Mouse (Mus musculus): ENCODE data around the gene Krt72. TPM values are rescaled to one million over a fixed set of nuclear protein-coding genes. Genes with fewer than 3 reads are reported as not detected.

Krt72 gene
- not detected in 2 replicates for polyA plus RNA-seq (2015; fragmentation: Nextera tagmentation; extraction: Ambion mirVana)

- H3K4me3 ChIP-seq (ENCODE audit: low read depth, low read length) = no peak within 1 kb of the TSS
- TF ChIP-seq CTCF (IDR thresholded peaks at IDR 0.05; ENCODE audit: low read depth) = no peak
- TF ChIP-seq EP300 (optimal IDR thresholded peaks at IDR 0.05) = no peak
- ATAC-seq (ENCODE audit: low FRiP score, low TSS enrichment) = no peak
- no peaks in the 10 kb centered on the region for H3K36me3 ChIP-seq (ENCODE audit: control insufficient read depth, insufficient read depth, low read length)
- no peak within 1 kb of the TSS for H3K27ac ChIP-seq (replicated peaks)
- no peak within 1 kb of the TSS for H3K9ac ChIP-seq (ENCODE audit: low read length)
- H3K27me3 ChIP-seq (ENCODE audit: control insufficient read depth, insufficient read depth, low read length) = no peaks in the 10 kb centered on the region
- H3K4me1 ChIP-seq (replicated peaks; ENCODE audit: control insufficient read depth, insufficient read depth) = no peaks in the 10 kb centered on the region
- WGBS = 92% methylated on average over 18 of the region's 18 CpGs
- H3K9me3 ChIP-seq (ENCODE audit: control insufficient read depth, low read length) = no peaks in the 10 kb centered on the region
- no peak for DNase-seq (ENCODE audit: low spot score)
- no peak within 1 kb of the TSS for H3K4me2 ChIP-seq (replicated peaks; ENCODE audit: low read depth)
These were observed at the start of gene Krt72 for GRCm38 (mm10) chr15:101786360-101786759. Gene Krt72 (minus strand): TSS chr15:101786460.

- no peaks in the 10 kb centered on the region for H3K4me1 ChIP-seq (replicated peaks; ENCODE audit: control insufficient read depth, insufficient read depth)
- H3K27ac ChIP-seq (replicated peaks) = no peak overlapping the region
- H3K27me3 ChIP-seq (ENCODE audit: control insufficient read depth, insufficient read depth, low read length) = no peaks in the 10 kb centered on the region
- no peak overlapping the region for H3K4me3 ChIP-seq (ENCODE audit: low read depth, low read length)
- no peak overlapping the region for H3K4me2 ChIP-seq (replicated peaks; ENCODE audit: low read depth)
- DNase-seq (ENCODE audit: low spot score) = no peak
- H3K9me3 ChIP-seq (ENCODE audit: control insufficient read depth, low read length) = no peaks in the 10 kb centered on the region
- H3K36me3 ChIP-seq (ENCODE audit: control insufficient read depth, insufficient read depth, low read length) = no peaks in the 10 kb centered on the region
- 52% methylated on average over 5 of the region's 5 CpGs for WGBS
- peak; percentile 86 for ATAC-seq (ENCODE audit: low FRiP score, low TSS enrichment)
- no peak overlapping the region for H3K9ac ChIP-seq (ENCODE audit: low read length)
- TF ChIP-seq EP300 (optimal IDR thresholded peaks at IDR 0.05) = peak; percentile 82
- TF ChIP-seq CTCF (IDR thresholded peaks at IDR 0.05; ENCODE audit: low read depth) = peak; percentile 76
These were observed 48.6 kb upstream of the Krt72 start for GRCm38 (mm10) chr15:101834784-101835328.

- Histone ChIP-seq H3K36me3 (ENCODE audit: control insufficient read depth, insufficient read depth, low read length) (no peaks in the 10 kb centered on the region), H3K27me3 (ENCODE audit: control insufficient read depth, insufficient read depth, low read length) (no peaks in the 10 kb centered on the region), H3K9me3 (ENCODE audit: control insufficient read depth, low read length) (no peaks in the 10 kb centered on the region), H3K4me2 (replicated peaks; ENCODE audit: low read depth) (no peak overlapping the region), H3K9ac (ENCODE audit: low read length) (no peak overlapping the region), H3K4me1 (replicated peaks; ENCODE audit: control insufficient read depth, insufficient read depth) (no peaks in the 10 kb centered on the region), H3K4me3 (ENCODE audit: low read depth, low read length) (no peak overlapping the region), H3K27ac (replicated peaks) (no peak overlapping the region)
- ATAC-seq (ENCODE audit: low FRiP score, low TSS enrichment) (no peak), DNase-seq (ENCODE audit: low spot score) (no peak)
- TF ChIP-seq EP300 (optimal IDR thresholded peaks at IDR 0.05) (no peak), CTCF (IDR thresholded peaks at IDR 0.05; ENCODE audit: low read depth) (no peak)
- 26% methylated on average over 6 of the region's 6 CpGs for WGBS
These were observed 46.9 kb upstream of the Krt72 start for GRCm38 (mm10) chr15:101833131-101833530.

- no peak for ATAC-seq (ENCODE audit: low FRiP score, low TSS enrichment)
- Histone ChIP-seq H3K4me1 (replicated peaks; ENCODE audit: control insufficient read depth, insufficient read depth) (no peaks in the 10 kb centered on the region), H3K27me3 (ENCODE audit: control insufficient read depth, insufficient read depth, low read length) (no peaks in the 10 kb centered on the region), H3K36me3 (ENCODE audit: control insufficient read depth, insufficient read depth, low read length) (no peaks in the 10 kb centered on the region), H3K27ac (replicated peaks) (no peak overlapping the region), H3K9ac (ENCODE audit: low read length) (no peak overlapping the region), H3K9me3 (ENCODE audit: control insufficient read depth, low read length) (no peaks in the 10 kb centered on the region), H3K4me3 (ENCODE audit: low read depth, low read length) (no peak overlapping the region), H3K4me2 (replicated peaks; ENCODE audit: low read depth) (no peak overlapping the region)
- DNase-seq (ENCODE audit: low spot score) = no peak
- 74% methylated on average over 5 of the region's 5 CpGs for WGBS
- TF ChIP-seq EP300 (optimal IDR thresholded peaks at IDR 0.05) (no peak), CTCF (IDR thresholded peaks at IDR 0.05; ENCODE audit: low read depth) (no peak)
These were observed 43.2 kb upstream of the Krt72 start for GRCm38 (mm10) chr15:101829441-101829840.

- no peak overlapping the region for H3K9ac ChIP-seq (ENCODE audit: low read length)
- H3K27ac ChIP-seq (replicated peaks) = no peak overlapping the region
- WGBS = 11% methylated on average over 3 of the region's 3 CpGs
- no peak for DNase-seq (ENCODE audit: low spot score)
- no peak overlapping the region for H3K4me2 ChIP-seq (replicated peaks; ENCODE audit: low read depth)
- ATAC-seq (ENCODE audit: low FRiP score, low TSS enrichment) = no peak
- no peaks in the 10 kb centered on the region for H3K27me3 ChIP-seq (ENCODE audit: control insufficient read depth, insufficient read depth, low read length)
- no peaks in the 10 kb centered on the region for H3K4me1 ChIP-seq (replicated peaks; ENCODE audit: control insufficient read depth, insufficient read depth)
- TF ChIP-seq CTCF (IDR thresholded peaks at IDR 0.05; ENCODE audit: low read depth) = no peak
- no peak for TF ChIP-seq EP300 (optimal IDR thresholded peaks at IDR 0.05)
- H3K4me3 ChIP-seq (ENCODE audit: low read depth, low read length) = no peak overlapping the region
- H3K36me3 ChIP-seq (ENCODE audit: control insufficient read depth, insufficient read depth, low read length) = no peaks in the 10 kb centered on the region
- H3K9me3 ChIP-seq (ENCODE audit: control insufficient read depth, low read length) = no peaks in the 10 kb centered on the region
These were observed 35.5 kb upstream of the Krt72 start for GRCm38 (mm10) chr15:101821786-101822185.

GRCm38 (mm10) chr15:101817875-101818274 is 31.6 kb upstream of the Krt72 start, which contains the start of gene Krt2:
Gene Krt2 (minus strand): TSS chr15:101818169.
- ATAC-seq (ENCODE audit: low FRiP score, low TSS enrichment) (no peak), DNase-seq (ENCODE audit: low spot score) (no peak)
- H3K9me3 ChIP-seq (ENCODE audit: control insufficient read depth, low read length) = no peaks in the 10 kb centered on the region
- no peaks in the 10 kb centered on the region for H3K27me3 ChIP-seq (ENCODE audit: control insufficient read depth, insufficient read depth, low read length)
- no peak within 1 kb of the TSS for H3K9ac ChIP-seq (ENCODE audit: low read length)
- H3K4me1 ChIP-seq (replicated peaks; ENCODE audit: control insufficient read depth, insufficient read depth) = no peaks in the 10 kb centered on the region
- H3K36me3 ChIP-seq (ENCODE audit: control insufficient read depth, insufficient read depth, low read length) = no peaks in the 10 kb centered on the region
- WGBS = 71% methylated on average over 16 of the region's 16 CpGs
- no peak within 1 kb of the TSS for H3K4me3 ChIP-seq (ENCODE audit: low read depth, low read length)
- H3K27ac ChIP-seq (replicated peaks) = no peak within 1 kb of the TSS
- TF ChIP-seq CTCF (IDR thresholded peaks at IDR 0.05; ENCODE audit: low read depth) (no peak), EP300 (optimal IDR thresholded peaks at IDR 0.05) (no peak)
- no peak within 1 kb of the TSS for H3K4me2 ChIP-seq (replicated peaks; ENCODE audit: low read depth)

Measured in stomach, postnatal 0 days (tissue).